Mouse (Mus musculus): ENCODE data around the gene 4933428M09Rik. TPM values are rescaled to one million over a fixed set of nuclear protein-coding genes. Genes with fewer than 3 reads are reported as not detected.

Gene 4933428M09Rik
- polyA plus RNA-seq, 1 experiment, result not detected

- Histone ChIP-seq H3K4me1 (replicated peaks; ENCODE audit: control insufficient read depth, insufficient read depth, low read length) (no peaks in the 10 kb centered on the region), H3K36me3 (ENCODE audit: control insufficient read depth, insufficient read depth, low read length) (no peaks in the 10 kb centered on the region), H3K27me3 (ENCODE audit: control insufficient read depth, insufficient read depth, low read length) (no peaks in the 10 kb centered on the region), H3K27ac (ENCODE audit: control insufficient read depth, insufficient read depth, low read length) (no peak overlapping the region), H3K4me3 (ENCODE audit: control insufficient read depth, insufficient read depth, low read length) (no peak overlapping the region)
- no peak for DNase-seq
- 91% methylated on average over 5 of the region's 5 CpGs for WGBS
- TF ChIP-seq POLR2A (IDR thresholded peaks at IDR 0.05; ENCODE audit: control insufficient read depth, extremely low read depth, insufficient read depth, low read length, poor library complexity), result no peak
- no peak for TF ChIP-seq CTCF (IDR thresholded peaks at IDR 0.05; ENCODE audit: borderline replicate concordance, control insufficient read depth, extremely low read depth, insufficient read depth, low read length, poor library complexity)
Observed at GRCm38 (mm10) chrX:139216409-139216808, 37.4 kb downstream of the 4933428M09Rik start.

DNA sequence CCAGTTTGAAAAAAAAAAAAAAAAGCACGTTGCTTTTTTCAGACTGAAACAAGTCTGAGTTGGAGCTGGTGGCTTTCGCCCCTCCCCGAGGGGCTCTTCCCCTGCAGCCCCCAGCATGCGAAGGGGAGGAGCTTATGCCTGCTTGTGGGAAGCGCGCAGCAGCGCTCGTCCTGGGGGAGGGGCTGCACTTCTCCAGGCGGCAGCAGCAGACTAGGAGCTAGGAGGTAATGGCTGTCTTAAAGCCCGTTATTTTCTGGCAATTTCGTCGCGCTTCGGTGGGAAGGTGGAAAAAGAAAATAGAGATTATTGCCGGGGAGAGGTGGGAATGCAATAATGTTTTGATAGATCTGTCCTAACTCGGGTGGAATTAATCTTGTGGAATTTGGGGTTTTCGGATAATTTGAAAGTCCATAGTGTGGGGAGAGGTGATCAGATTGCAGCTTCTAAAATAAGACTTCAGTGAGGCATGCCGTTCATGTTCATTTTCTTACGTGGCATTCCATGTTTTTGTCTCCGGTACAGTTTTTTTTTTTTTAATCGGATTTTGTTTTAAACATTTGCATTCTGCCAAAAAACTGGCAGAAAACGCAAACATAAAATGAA lies 38.1 kb downstream of the 4933428M09Rik start:
- Histone ChIP-seq H3K36me3 (ENCODE audit: control insufficient read depth, insufficient read depth, low read length) (no peaks in the 10 kb centered on the region), H3K4me3 (ENCODE audit: control insufficient read depth, insufficient read depth, low read length) (no peak overlapping the region), H3K27ac (ENCODE audit: control insufficient read depth, insufficient read depth, low read length) (no peak overlapping the region), H3K4me1 (replicated peaks; ENCODE audit: control insufficient read depth, insufficient read depth, low read length) (no peaks in the 10 kb centered on the region), H3K27me3 (ENCODE audit: control insufficient read depth, insufficient read depth, low read length) (no peaks in the 10 kb centered on the region)
- TF ChIP-seq POLR2A (IDR thresholded peaks at IDR 0.05; ENCODE audit: control insufficient read depth, extremely low read depth, insufficient read depth, low read length, poor library complexity) (no peak), CTCF (IDR thresholded peaks at IDR 0.05; ENCODE audit: borderline replicate concordance, control insufficient read depth, extremely low read depth, insufficient read depth, low read length, poor library complexity) (no peak)
- no peak for DNase-seq
- WGBS, result 4% methylated on average over 22 of the region's 22 CpGs

DNA sequence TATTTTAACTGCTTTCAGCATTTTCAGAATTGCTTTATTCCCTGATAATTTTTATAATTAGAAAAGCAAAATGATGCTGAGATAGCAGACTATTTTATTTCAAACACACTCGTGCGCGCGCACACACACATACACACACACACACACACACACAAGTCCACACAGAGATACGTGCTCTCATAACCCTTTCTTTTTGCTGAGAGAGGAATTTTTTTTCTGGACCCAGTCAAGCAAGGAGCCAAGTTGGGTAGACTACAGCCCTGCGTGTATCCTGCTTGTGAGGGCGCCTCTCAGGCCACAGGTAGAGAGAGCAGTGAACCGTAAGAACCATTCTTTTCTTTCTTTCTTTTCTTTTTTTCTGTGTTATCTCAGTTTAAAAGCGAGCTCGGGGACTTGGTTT lies 38.7 kb downstream of the 4933428M09Rik start:
- no peaks in the 10 kb centered on the region for H3K4me1 ChIP-seq (replicated peaks; ENCODE audit: control insufficient read depth, insufficient read depth, low read length)
- no peak overlapping the region for H3K4me3 ChIP-seq (ENCODE audit: control insufficient read depth, insufficient read depth, low read length)
- no peak for DNase-seq
- TF ChIP-seq POLR2A (IDR thresholded peaks at IDR 0.05; ENCODE audit: control insufficient read depth, extremely low read depth, insufficient read depth, low read length, poor library complexity), result no peak
- TF ChIP-seq CTCF (IDR thresholded peaks at IDR 0.05; ENCODE audit: borderline replicate concordance, control insufficient read depth, extremely low read depth, insufficient read depth, low read length, poor library complexity), result no peak
- H3K36me3 ChIP-seq (ENCODE audit: control insufficient read depth, insufficient read depth, low read length), result no peaks in the 10 kb centered on the region
- H3K27me3 ChIP-seq (ENCODE audit: control insufficient read depth, insufficient read depth, low read length), result no peaks in the 10 kb centered on the region
- WGBS, result 69% methylated on average over 10 of the region's 10 CpGs
- H3K27ac ChIP-seq (ENCODE audit: control insufficient read depth, insufficient read depth, low read length), result no peak overlapping the region

GRCm38 (mm10) chrX:139219017-139219416 lies 40.0 kb downstream of the 4933428M09Rik start:
- Histone ChIP-seq H3K36me3 (ENCODE audit: control insufficient read depth, insufficient read depth, low read length) (no peaks in the 10 kb centered on the region), H3K27ac (ENCODE audit: control insufficient read depth, insufficient read depth, low read length) (no peak overlapping the region), H3K4me3 (ENCODE audit: control insufficient read depth, insufficient read depth, low read length) (no peak overlapping the region), H3K4me1 (replicated peaks; ENCODE audit: control insufficient read depth, insufficient read depth, low read length) (no peaks in the 10 kb centered on the region), H3K27me3 (ENCODE audit: control insufficient read depth, insufficient read depth, low read length) (no peaks in the 10 kb centered on the region)
- WGBS, result 36% methylated on average over 2 of the region's 2 CpGs
- DNase-seq, result no peak
- no peak for TF ChIP-seq POLR2A (IDR thresholded peaks at IDR 0.05; ENCODE audit: control insufficient read depth, extremely low read depth, insufficient read depth, low read length, poor library complexity)

DNA sequence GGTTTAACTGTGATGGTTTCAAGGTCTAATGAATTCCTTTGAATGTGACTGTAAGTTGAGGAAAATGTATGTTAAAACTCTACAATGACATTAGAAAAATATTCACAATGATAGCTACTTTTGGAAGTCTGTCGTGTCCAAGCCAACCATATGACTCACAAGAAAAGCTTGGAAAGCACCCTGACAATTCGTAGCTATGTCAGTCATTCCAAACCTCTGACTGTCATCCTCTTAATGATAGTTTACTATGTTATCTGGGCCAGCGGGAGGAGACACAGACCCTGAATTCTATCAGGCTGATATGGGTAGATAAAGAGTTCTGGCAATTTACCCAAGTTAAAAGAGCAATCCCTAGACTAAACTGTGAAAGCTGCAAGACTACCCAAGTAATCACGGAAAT lies 41.8 kb downstream of the 4933428M09Rik start:
- DNase-seq, result no peak
- WGBS, result 88% methylated on average over 4 of the region's 4 CpGs
- no peaks in the 10 kb centered on the region for H3K27me3 ChIP-seq (ENCODE audit: control insufficient read depth, insufficient read depth, low read length)

DNA sequence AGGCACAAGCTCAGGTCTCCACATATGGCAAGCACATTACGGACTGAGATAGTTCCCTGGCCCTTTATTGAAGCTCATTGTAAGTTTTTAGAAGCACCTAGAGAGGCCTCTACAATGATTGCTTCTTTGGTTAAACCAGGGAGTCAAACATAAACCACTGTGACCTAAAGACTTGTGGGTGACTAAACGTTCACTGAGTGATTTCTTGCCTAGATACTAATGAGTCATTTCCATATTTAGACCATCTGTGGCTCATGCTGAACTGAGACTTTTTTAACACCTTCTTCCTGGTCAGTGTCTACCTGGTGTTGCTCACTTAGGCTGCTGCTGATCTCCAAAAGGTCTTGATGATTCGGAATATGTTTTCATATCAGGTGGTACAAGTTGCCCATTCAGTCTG lies 42.9 kb downstream of the 4933428M09Rik start:
- H3K36me3 ChIP-seq (ENCODE audit: control insufficient read depth, insufficient read depth, low read length), result no peaks in the 10 kb centered on the region
- H3K4me3 ChIP-seq (ENCODE audit: control insufficient read depth, insufficient read depth, low read length), result no peak overlapping the region
- TF ChIP-seq POLR2A (IDR thresholded peaks at IDR 0.05; ENCODE audit: control insufficient read depth, extremely low read depth, insufficient read depth, low read length, poor library complexity) (no peak), CTCF (IDR thresholded peaks at IDR 0.05; ENCODE audit: borderline replicate concordance, control insufficient read depth, extremely low read depth, insufficient read depth, low read length, poor library complexity) (no peak)
- H3K4me1 ChIP-seq (replicated peaks; ENCODE audit: control insufficient read depth, insufficient read depth, low read length), result no peaks in the 10 kb centered on the region
- H3K27me3 ChIP-seq (ENCODE audit: control insufficient read depth, insufficient read depth, low read length), result no peaks in the 10 kb centered on the region
- 70% methylated on average over 3 of the region's 3 CpGs for WGBS
- no peak overlapping the region for H3K27ac ChIP-seq (ENCODE audit: control insufficient read depth, insufficient read depth, low read length)
- DNase-seq, result no peak

More for the DNA sequence above, 41.8 kb downstream of the 4933428M09Rik start:
- TF ChIP-seq CTCF (IDR thresholded peaks at IDR 0.05; ENCODE audit: borderline replicate concordance, control insufficient read depth, extremely low read depth, insufficient read depth, low read length, poor library complexity) (no peak), POLR2A (IDR thresholded peaks at IDR 0.05; ENCODE audit: control insufficient read depth, extremely low read depth, insufficient read depth, low read length, poor library complexity) (no peak)
- no peak overlapping the region for H3K4me3 ChIP-seq (ENCODE audit: control insufficient read depth, insufficient read depth, low read length)
- H3K27ac ChIP-seq (ENCODE audit: control insufficient read depth, insufficient read depth, low read length), result no peak overlapping the region
- H3K4me1 ChIP-seq (replicated peaks; ENCODE audit: control insufficient read depth, insufficient read depth, low read length), result no peaks in the 10 kb centered on the region
- H3K36me3 ChIP-seq (ENCODE audit: control insufficient read depth, insufficient read depth, low read length), result no peaks in the 10 kb centered on the region

Other genes starting within 250 kb of the 4933428M09Rik start
- 0.94 and 1.3 TPM in 2 replicates for gene Serpina7, start 94.0 kb upstream of the 4933428M09Rik start, polyA plus RNA-seq (2012; rRNA removed)
- gene 4930513O06Rik, start 93.0 kb upstream of the 4933428M09Rik start, polyA plus RNA-seq (2012; rRNA removed), result not detected in 2 replicates
- gene Mum1l1, start 30.8 kb downstream of the 4933428M09Rik start, polyA plus RNA-seq (2012; rRNA removed), result 0.07 and 0.23 TPM in 2 replicates
- gene Trap1a, start 154.5 kb downstream of the 4933428M09Rik start, polyA plus RNA-seq (2012; rRNA removed), result not detected in 2 replicates